Mouse (Mus musculus): Measurements from ENCODE around the gene Krtap4-6. TPM values are rescaled to one million over a fixed set of nuclear protein-coding genes. Genes with fewer than 3 reads are reported as not detected.
"Not testable (repeated sequence)": the region's sequence is repeated elsewhere in the genome, so short reads cannot be mapped to it uniquely, and the experiment has no call there.

Gene Krtap4-6
- not detected in 2 replicates for polyA plus RNA-seq (2014; fragmentation: Nextera tagmentation; extraction: Ambion mirVana)

DNA sequence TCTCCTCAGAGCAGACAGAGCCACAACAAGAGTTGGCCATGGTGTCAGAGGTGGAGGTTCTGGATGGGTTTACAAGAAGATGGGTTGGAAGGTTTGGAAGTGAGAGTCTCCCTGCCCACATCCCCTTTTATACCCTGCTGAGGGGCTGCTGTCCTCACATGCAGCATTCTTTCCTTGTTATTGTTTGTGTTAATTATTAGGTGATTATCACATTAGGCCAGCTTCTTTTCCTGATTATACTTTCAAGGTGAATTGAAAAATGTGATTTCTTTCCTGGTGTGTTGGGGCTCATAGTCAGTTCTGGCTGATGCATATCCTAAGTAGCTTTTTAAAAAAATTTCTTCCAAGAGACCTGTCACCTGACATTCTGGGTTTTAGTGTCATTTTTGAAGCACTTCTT lies at the start of gene Krtap4-6:
Krtap4-6 (minus strand) TSS at position 101 of the 400 bp plus-strand sequence.
- Histone ChIP-seq H3K9me3 (ENCODE audit: control insufficient read depth, low read length) (no peaks in the 10 kb centered on the region), H3K36me3 (ENCODE audit: control insufficient read depth, insufficient read depth, low read length) (no peaks in the 10 kb centered on the region), H3K27me3 (ENCODE audit: control insufficient read depth, insufficient read depth, low read length) (no peaks in the 10 kb centered on the region), H3K4me1 (ENCODE audit: control insufficient read depth, insufficient read depth, low read length) (no peaks in the 10 kb centered on the region), H3K27ac (ENCODE audit: low read depth, low read length) (no peak within 1 kb of the TSS), H3K4me3 (ENCODE audit: low read depth, low read length) (no peak within 1 kb of the TSS), H3K4me2 (ENCODE audit: low read depth) (no peak within 1 kb of the TSS), H3K9ac (ENCODE audit: low read length) (no peak within 1 kb of the TSS)
- DNase-seq (ENCODE audit: low spot score) (no peak), ATAC-seq (ENCODE audit: insufficient read depth, low FRiP score, low TSS enrichment) (no peak)

- Histone ChIP-seq H3K4me3 (ENCODE audit: low read depth, low read length) (no peak within 1 kb of the TSS), H3K36me3 (ENCODE audit: control insufficient read depth, insufficient read depth, low read length) (no peaks in the 10 kb centered on the region), H3K27me3 (ENCODE audit: control insufficient read depth, insufficient read depth, low read length) (no peaks in the 10 kb centered on the region), H3K27ac (ENCODE audit: low read depth, low read length) (no peak within 1 kb of the TSS), H3K4me1 (ENCODE audit: control insufficient read depth, insufficient read depth, low read length) (no peaks in the 10 kb centered on the region), H3K9me3 (ENCODE audit: control insufficient read depth, low read length) (no peaks in the 10 kb centered on the region), H3K9ac (ENCODE audit: low read length) (no peak within 1 kb of the TSS), H3K4me2 (ENCODE audit: low read depth) (no peak within 1 kb of the TSS)
- ATAC-seq (ENCODE audit: insufficient read depth, low FRiP score, low TSS enrichment): no peak
- no peak for DNase-seq (ENCODE audit: low spot score)
- WGBS: 88% methylated on average over 1 of the region's 1 CpGs
Measured at GRCm38 (mm10) chr11:99690463-99690862, 24.7 kb upstream of the Krtap4-6 start, which contains the start of gene Gm14190. Gm14190 (minus strand) TSS chr11:99690740.

DNA sequence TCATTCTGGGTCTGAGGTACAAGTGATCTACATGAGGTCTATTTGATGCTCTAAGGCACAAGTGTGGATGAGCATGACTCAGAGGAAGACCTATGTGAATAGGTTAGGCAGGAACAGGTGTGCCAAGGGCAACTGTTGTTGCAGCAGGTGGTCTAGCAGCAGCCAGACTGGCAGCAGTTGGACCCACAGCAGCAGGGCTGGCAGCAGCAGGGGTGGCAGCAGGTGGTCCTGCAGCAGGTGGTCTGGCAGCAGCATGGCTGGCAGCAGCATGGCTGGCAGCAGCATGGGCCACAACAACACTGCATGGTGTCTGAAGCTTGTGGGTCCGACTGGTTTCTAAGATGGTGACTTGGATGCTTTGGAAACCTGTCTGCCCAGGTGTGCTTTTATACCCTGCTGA lies 19.5 kb upstream of the Krtap4-6 start:
- not testable (repeated sequence) for H3K4me1 ChIP-seq (ENCODE audit: control insufficient read depth, insufficient read depth, low read length); H3K36me3 ChIP-seq (ENCODE audit: control insufficient read depth, insufficient read depth, low read length); H3K4me3 ChIP-seq (ENCODE audit: low read depth, low read length); H3K9ac ChIP-seq (ENCODE audit: low read length); DNase-seq (ENCODE audit: low spot score); H3K4me2 ChIP-seq (ENCODE audit: low read depth); H3K27ac ChIP-seq (ENCODE audit: low read depth, low read length); ATAC-seq (ENCODE audit: insufficient read depth, low FRiP score, low TSS enrichment); H3K27me3 ChIP-seq (ENCODE audit: control insufficient read depth, insufficient read depth, low read length); H3K9me3 ChIP-seq (ENCODE audit: control insufficient read depth, low read length)
- 79% methylated on average over 1 of the region's 1 CpGs for WGBS

GRCm38 (mm10) chr11:99683481-99683880 lies 17.7 kb upstream of the Krtap4-6 start:
- no peaks in the 10 kb centered on the region for H3K4me1 ChIP-seq (ENCODE audit: control insufficient read depth, insufficient read depth, low read length)
- no peaks in the 10 kb centered on the region for H3K27me3 ChIP-seq (ENCODE audit: control insufficient read depth, insufficient read depth, low read length)
- WGBS: 89% methylated on average over 2 of the region's 2 CpGs
- H3K4me3 ChIP-seq (ENCODE audit: low read depth, low read length): no peak overlapping the region
- H3K4me2 ChIP-seq (ENCODE audit: low read depth): no peak overlapping the region
- no peak for ATAC-seq (ENCODE audit: insufficient read depth, low FRiP score, low TSS enrichment)
- no peaks in the 10 kb centered on the region for H3K9me3 ChIP-seq (ENCODE audit: control insufficient read depth, low read length)
- no peak overlapping the region for H3K9ac ChIP-seq (ENCODE audit: low read length)
- no peak for DNase-seq (ENCODE audit: low spot score)
- H3K36me3 ChIP-seq (ENCODE audit: control insufficient read depth, insufficient read depth, low read length): no peaks in the 10 kb centered on the region
- H3K27ac ChIP-seq (ENCODE audit: low read depth, low read length): no peak overlapping the region

- Histone ChIP-seq H3K36me3 (ENCODE audit: control insufficient read depth, insufficient read depth, low read length) (no peaks in the 10 kb centered on the region), H3K27ac (ENCODE audit: low read depth, low read length) (no peak overlapping the region), H3K4me1 (ENCODE audit: control insufficient read depth, insufficient read depth, low read length) (no peaks in the 10 kb centered on the region), H3K4me2 (ENCODE audit: low read depth) (no peak overlapping the region), H3K4me3 (ENCODE audit: low read depth, low read length) (no peak overlapping the region), H3K9ac (ENCODE audit: low read length) (no peak overlapping the region), H3K27me3 (ENCODE audit: control insufficient read depth, insufficient read depth, low read length) (no peaks in the 10 kb centered on the region), H3K9me3 (ENCODE audit: control insufficient read depth, low read length) (no peaks in the 10 kb centered on the region)
- ATAC-seq (ENCODE audit: insufficient read depth, low FRiP score, low TSS enrichment): no peak
- DNase-seq (ENCODE audit: low spot score): no peak
- 92% methylated on average over 10 of the region's 10 CpGs for WGBS
Measured at GRCm38 (mm10) chr11:99662802-99663201, 3.0 kb downstream of the Krtap4-6 start.

- no peak overlapping the region for H3K9ac ChIP-seq (ENCODE audit: low read length)
- no peaks in the 10 kb centered on the region for H3K9me3 ChIP-seq (ENCODE audit: control insufficient read depth, low read length)
- no peak for DNase-seq (ENCODE audit: low spot score)
- no peaks in the 10 kb centered on the region for H3K4me1 ChIP-seq (ENCODE audit: control insufficient read depth, insufficient read depth, low read length)
- no peak overlapping the region for H3K4me3 ChIP-seq (ENCODE audit: low read depth, low read length)
- H3K4me2 ChIP-seq (ENCODE audit: low read depth): no peak overlapping the region
- no peak overlapping the region for H3K27ac ChIP-seq (ENCODE audit: low read depth, low read length)
- no peak for ATAC-seq (ENCODE audit: insufficient read depth, low FRiP score, low TSS enrichment)
- H3K36me3 ChIP-seq (ENCODE audit: control insufficient read depth, insufficient read depth, low read length): no peaks in the 10 kb centered on the region
- H3K27me3 ChIP-seq (ENCODE audit: control insufficient read depth, insufficient read depth, low read length): no peaks in the 10 kb centered on the region
- WGBS: 90% methylated on average over 4 of the region's 4 CpGs
Measured at GRCm38 (mm10) chr11:99659256-99659655, 6.5 kb downstream of the Krtap4-6 start.

GRCm38 (mm10) chr11:99658467-99659010 lies 7.2 kb downstream of the Krtap4-6 start, which contains the start of gene Gm11563:
Gm11563 (minus strand) TSS chr11:99658960.
- not testable (repeated sequence) for H3K27me3 ChIP-seq (ENCODE audit: control insufficient read depth, insufficient read depth, low read length); H3K4me2 ChIP-seq (ENCODE audit: low read depth); ATAC-seq (ENCODE audit: insufficient read depth, low FRiP score, low TSS enrichment); DNase-seq (ENCODE audit: low spot score); H3K4me3 ChIP-seq (ENCODE audit: low read depth, low read length); H3K9me3 ChIP-seq (ENCODE audit: control insufficient read depth, low read length); H3K27ac ChIP-seq (ENCODE audit: low read depth, low read length); H3K4me1 ChIP-seq (ENCODE audit: control insufficient read depth, insufficient read depth, low read length); H3K36me3 ChIP-seq (ENCODE audit: control insufficient read depth, insufficient read depth, low read length); H3K9ac ChIP-seq (ENCODE audit: low read length)
- 64% methylated on average over 10 of the region's 10 CpGs for WGBS

DNA sequence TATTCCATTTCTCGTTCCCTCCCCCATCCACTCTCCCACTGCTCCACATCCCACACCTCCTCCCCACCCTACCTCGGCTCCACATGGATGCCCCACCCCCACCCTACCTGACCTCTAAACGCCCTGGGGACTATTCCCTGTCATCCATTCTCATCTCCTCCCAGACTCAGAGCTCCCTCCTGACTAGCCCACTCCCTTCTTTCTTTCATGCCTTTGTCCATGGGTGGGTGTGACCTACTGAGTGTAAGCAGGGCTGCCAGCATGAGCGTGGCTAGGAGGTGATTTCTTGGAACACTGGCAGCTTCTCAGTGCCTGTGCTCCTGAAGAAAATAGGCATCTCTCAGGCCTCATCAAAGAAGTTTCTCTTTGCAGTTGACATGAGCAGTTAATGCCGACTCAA lies 8.7 kb downstream of the Krtap4-6 start:
- H3K4me3 ChIP-seq (ENCODE audit: low read depth, low read length): no peak overlapping the region
- 48% methylated on average over 5 of the region's 5 CpGs for WGBS
- no peaks in the 10 kb centered on the region for H3K9me3 ChIP-seq (ENCODE audit: control insufficient read depth, low read length)
- no peak overlapping the region for H3K9ac ChIP-seq (ENCODE audit: low read length)
- no peaks in the 10 kb centered on the region for H3K27me3 ChIP-seq (ENCODE audit: control insufficient read depth, insufficient read depth, low read length)
- ATAC-seq (ENCODE audit: insufficient read depth, low FRiP score, low TSS enrichment): no peak
- no peaks in the 10 kb centered on the region for H3K4me1 ChIP-seq (ENCODE audit: control insufficient read depth, insufficient read depth, low read length)
- no peak overlapping the region for H3K27ac ChIP-seq (ENCODE audit: low read depth, low read length)
- no peak for DNase-seq (ENCODE audit: low spot score)
- H3K4me2 ChIP-seq (ENCODE audit: low read depth): no peak overlapping the region
- H3K36me3 ChIP-seq (ENCODE audit: control insufficient read depth, insufficient read depth, low read length): no peaks in the 10 kb centered on the region

DNA sequence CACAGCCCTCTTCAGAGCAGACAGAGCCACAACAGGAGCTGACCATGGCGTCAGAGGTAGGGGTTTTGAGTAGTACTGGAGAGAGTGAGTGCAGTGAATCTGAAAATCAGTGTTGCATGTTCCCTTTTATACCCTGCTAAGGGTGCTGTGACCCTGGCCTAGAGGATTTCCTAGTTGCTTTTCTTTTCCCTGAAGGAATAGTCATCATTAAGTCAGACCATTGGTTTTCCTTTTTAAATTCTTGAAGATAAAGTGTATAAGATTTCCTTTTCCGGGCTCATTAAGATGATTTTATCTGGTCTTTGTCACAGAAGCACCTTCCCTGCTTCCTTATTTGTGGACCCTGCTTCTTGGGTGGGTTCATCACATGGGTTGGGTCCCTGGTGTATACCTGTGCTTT lies 15.6 kb downstream of the Krtap4-6 start, which contains the start of gene Gm11555:
Gm11555 (minus strand) TSS at position 101 of the 400 bp plus-strand sequence.
- Histone ChIP-seq H3K4me1 (ENCODE audit: control insufficient read depth, insufficient read depth, low read length) (no peaks in the 10 kb centered on the region), H3K27me3 (ENCODE audit: control insufficient read depth, insufficient read depth, low read length) (no peaks in the 10 kb centered on the region), H3K4me2 (ENCODE audit: low read depth) (no peak within 1 kb of the TSS), H3K9ac (ENCODE audit: low read length) (no peak within 1 kb of the TSS), H3K9me3 (ENCODE audit: control insufficient read depth, low read length) (no peaks in the 10 kb centered on the region), H3K36me3 (ENCODE audit: control insufficient read depth, insufficient read depth, low read length) (no peaks in the 10 kb centered on the region), H3K27ac (ENCODE audit: low read depth, low read length) (no peak within 1 kb of the TSS), H3K4me3 (ENCODE audit: low read depth, low read length) (no peak within 1 kb of the TSS)
- ATAC-seq (ENCODE audit: insufficient read depth, low FRiP score, low TSS enrichment) (no peak), DNase-seq (ENCODE audit: low spot score) (no peak)
- 85% methylated on average over 2 of the region's 2 CpGs for WGBS

Data from neural tube, embryonic 11.5 days (tissue).